Mouse (Mus musculus): ENCODE results near the gene Gm10477. TPM values are rescaled to one million over a fixed set of nuclear protein-coding genes. Genes with fewer than 3 reads are reported as not detected.

Gene Gm10477
- total and polyA plus RNA-seq, 2 experiments from 2014 or later = not detected

DNA sequence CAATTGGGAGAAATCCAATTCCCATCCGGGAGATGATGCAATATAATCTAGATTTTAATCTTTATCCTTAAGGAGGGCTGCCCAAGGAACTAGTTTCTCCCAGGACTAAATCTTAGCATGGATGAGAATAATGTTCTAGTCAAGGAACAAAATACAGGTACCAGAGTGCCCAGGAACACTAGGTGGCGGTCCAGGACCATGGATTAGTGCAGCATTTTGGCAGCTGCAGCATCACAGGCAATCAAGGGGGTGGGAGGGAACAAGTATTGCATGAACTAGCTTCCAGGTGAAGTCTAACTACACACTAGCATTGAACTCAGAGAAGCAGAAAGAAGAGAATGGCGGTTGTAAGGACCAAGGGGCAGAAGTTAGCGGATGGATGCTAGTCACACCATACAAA is 12.6 kb downstream of the Gm10477 start:
- Histone ChIP-seq H3K4me2 (ENCODE audit: low read depth, low read length, poor library complexity, severe bottlenecking) (no peak overlapping the region), H3K9ac (replicated peaks; ENCODE audit: low read length, poor library complexity, severe bottlenecking) (no peak overlapping the region), H3K9me3 (ENCODE audit: low read length) (no peaks in the 10 kb centered on the region), H3K36me3 (ENCODE audit: insufficient read depth, low read length) (no peaks in the 10 kb centered on the region), H3K27ac (ENCODE audit: low read depth, low read length) (no peak overlapping the region), H3K4me1 (ENCODE audit: insufficient read depth, low read length) (no peaks in the 10 kb centered on the region), H3K27me3 (ENCODE audit: insufficient read depth, low read length) (no peaks in the 10 kb centered on the region), H3K4me3 (ENCODE audit: low read depth, low read length) (no peak overlapping the region)
- 59% methylated on average over 4 of the region's 4 CpGs for WGBS
- peak; percentile 62 for DNase-seq (ENCODE audit: low spot score)
- peak; percentile 75 for TF ChIP-seq CTCF (IDR thresholded peaks at IDR 0.05)
- ATAC-seq (ENCODE audit: low FRiP score) = 0 out of 2 replicates have a peak, but pooled peaks have one; percentile 52

DNA sequence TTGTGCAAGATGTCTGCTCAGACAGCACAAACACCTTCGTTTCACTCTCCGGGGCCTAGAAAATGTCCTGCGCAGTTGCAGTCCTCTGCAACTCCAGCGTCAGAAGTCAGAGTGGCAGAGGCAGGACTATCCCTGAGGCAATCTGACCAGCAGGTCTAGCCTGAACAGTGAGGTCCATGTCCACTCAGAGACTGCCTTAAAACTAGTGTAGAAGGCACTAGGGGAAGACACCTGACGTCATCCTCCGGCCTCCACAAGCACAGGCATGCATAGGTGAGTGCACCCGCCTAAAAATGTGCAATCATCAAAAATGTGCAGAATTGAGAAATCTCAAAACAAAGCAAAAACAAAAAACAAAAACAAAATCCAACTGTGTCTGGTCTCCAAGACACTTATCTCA is 25.0 kb downstream of the Gm10477 start, which contains the start of gene Gm648:
Gene Gm648 (minus strand): TSS at position 101 of the 400 bp plus-strand sequence.
- TF ChIP-seq CTCF (IDR thresholded peaks at IDR 0.05) = no peak
- H3K4me1 ChIP-seq (ENCODE audit: insufficient read depth, low read length) = no peaks in the 10 kb centered on the region
- H3K4me3 ChIP-seq (ENCODE audit: low read depth, low read length) = no peak within 1 kb of the TSS
- no peak within 1 kb of the TSS for H3K4me2 ChIP-seq (ENCODE audit: low read depth, low read length, poor library complexity, severe bottlenecking)
- WGBS = 89% methylated on average over 7 of the region's 7 CpGs
- no peak within 1 kb of the TSS for H3K27ac ChIP-seq (ENCODE audit: low read depth, low read length)
- ATAC-seq (ENCODE audit: low FRiP score) = no peak
- no peaks in the 10 kb centered on the region for H3K9me3 ChIP-seq (ENCODE audit: low read length)
- H3K9ac ChIP-seq (replicated peaks; ENCODE audit: low read length, poor library complexity, severe bottlenecking) = no peak within 1 kb of the TSS
- no peaks in the 10 kb centered on the region for H3K27me3 ChIP-seq (ENCODE audit: insufficient read depth, low read length)
- no peak for DNase-seq (ENCODE audit: low spot score)
- no peaks in the 10 kb centered on the region for H3K36me3 ChIP-seq (ENCODE audit: insufficient read depth, low read length)

DNA sequence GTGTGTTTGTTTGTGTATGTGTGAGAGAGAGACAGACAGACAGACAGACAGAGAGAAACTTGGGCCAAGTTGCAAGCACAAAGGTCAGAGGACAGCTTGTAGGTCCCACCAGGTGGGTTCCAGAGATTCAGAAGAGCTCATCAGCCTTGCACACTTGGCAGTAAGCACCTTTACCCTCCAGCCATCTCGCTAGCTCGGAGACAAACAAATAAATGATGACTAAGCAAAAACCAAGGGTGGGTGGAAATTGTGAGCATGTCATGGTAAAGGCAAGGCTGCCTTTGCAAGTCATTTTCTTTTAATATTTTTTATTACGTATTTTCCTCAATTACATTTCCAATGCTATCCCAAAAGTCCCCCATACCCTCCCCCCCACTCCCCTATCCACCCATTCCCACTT is 29.0 kb downstream of the Gm10477 start:
- Histone ChIP-seq H3K36me3 (ENCODE audit: insufficient read depth, low read length) (no peaks in the 10 kb centered on the region), H3K9me3 (ENCODE audit: low read length) (no peaks in the 10 kb centered on the region), H3K4me3 (ENCODE audit: low read depth, low read length) (no peak overlapping the region), H3K27me3 (ENCODE audit: insufficient read depth, low read length) (no peaks in the 10 kb centered on the region), H3K9ac (replicated peaks; ENCODE audit: low read length, poor library complexity, severe bottlenecking) (no peak overlapping the region), H3K4me1 (ENCODE audit: insufficient read depth, low read length) (no peaks in the 10 kb centered on the region), H3K4me2 (ENCODE audit: low read depth, low read length, poor library complexity, severe bottlenecking) (no peak overlapping the region), H3K27ac (ENCODE audit: low read depth, low read length) (no peak overlapping the region)
- WGBS = 80% methylated on average over 3 of the region's 3 CpGs
- DNase-seq (ENCODE audit: low spot score) = no peak
- no peak for ATAC-seq (ENCODE audit: low FRiP score)
- TF ChIP-seq CTCF (IDR thresholded peaks at IDR 0.05) = no peak

DNA sequence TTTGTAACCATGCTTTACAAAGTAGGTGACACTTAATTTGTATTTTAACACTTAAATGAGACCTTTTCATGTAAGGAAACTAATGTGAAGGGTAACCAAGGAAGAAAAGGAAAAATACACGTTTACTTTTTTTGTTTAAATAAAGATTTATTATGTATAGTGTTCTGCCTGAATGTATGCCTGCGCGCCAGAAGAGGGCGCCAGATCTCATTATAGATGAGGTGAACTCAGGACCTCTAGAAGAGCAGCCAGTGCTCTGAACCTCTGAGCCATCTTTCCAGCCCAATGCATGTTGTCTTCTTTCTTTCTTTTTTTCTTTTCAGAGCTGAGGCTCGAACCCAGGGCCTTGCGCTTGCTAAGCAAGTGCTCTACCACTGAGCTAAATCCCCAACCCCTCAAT is 47.9 kb downstream of the Gm10477 start:
- Histone ChIP-seq H3K4me3 (ENCODE audit: low read depth, low read length) (no peak overlapping the region), H3K27ac (ENCODE audit: low read depth, low read length) (no peak overlapping the region), H3K4me1 (ENCODE audit: insufficient read depth, low read length) (no peaks in the 10 kb centered on the region), H3K9me3 (ENCODE audit: low read length) (no peaks in the 10 kb centered on the region), H3K9ac (replicated peaks; ENCODE audit: low read length, poor library complexity, severe bottlenecking) (no peak overlapping the region), H3K27me3 (ENCODE audit: insufficient read depth, low read length) (no peaks in the 10 kb centered on the region), H3K4me2 (ENCODE audit: low read depth, low read length, poor library complexity, severe bottlenecking) (no peak overlapping the region), H3K36me3 (ENCODE audit: insufficient read depth, low read length) (no peaks in the 10 kb centered on the region)
- peak; percentile 48 for TF ChIP-seq CTCF (IDR thresholded peaks at IDR 0.05)
- DNase-seq (ENCODE audit: low spot score) = no peak
- WGBS = 28% methylated on average over 6 of the region's 6 CpGs
- no peak for ATAC-seq (ENCODE audit: low FRiP score)

Other genes with a start within 250 kb of the Gm10477 start
- gene Zfp449, start 178.3 kb upstream of the Gm10477 start, total RNA-seq (2014; rRNA removed) = 5.3 and 5.4 TPM in 2 replicates
- gene Zfp449, start 178.3 kb upstream of the Gm10477 start, polyA plus RNA-seq (2015; fragmentation: Nextera tagmentation; extraction: Ambion mirVana) = 3.4 and 3.5 TPM in 2 replicates
- gene Smim10l2a, start 150.2 kb upstream of the Gm10477 start, total RNA-seq (2014; rRNA removed) = 72.8 and 83.0 TPM in 2 replicates
- gene Smim10l2a, start 150.2 kb upstream of the Gm10477 start, polyA plus RNA-seq (2015; fragmentation: Nextera tagmentation; extraction: Ambion mirVana) = 54.1 and 58.1 TPM in 2 replicates
- gene Gm2174, start 76.8 kb upstream of the Gm10477 start, total RNA-seq (2014; rRNA removed) = not detected in 2 replicates
- not detected in 2 replicates for gene Gm2174, start 76.8 kb upstream of the Gm10477 start, polyA plus RNA-seq (2015; fragmentation: Nextera tagmentation; extraction: Ambion mirVana)
- 20.7 and 32.2 TPM in 2 replicates for gene Ints6l, start 69.9 kb upstream of the Gm10477 start, total RNA-seq (2014; rRNA removed)
- 12.1 and 14.0 TPM in 2 replicates for gene Ints6l, start 69.9 kb upstream of the Gm10477 start, polyA plus RNA-seq (2015; fragmentation: Nextera tagmentation; extraction: Ambion mirVana)
- gene Gm648, start 24.9 kb downstream of the Gm10477 start, total RNA-seq (2014; rRNA removed) = not detected in 2 replicates
- gene Gm648, start 24.9 kb downstream of the Gm10477 start, polyA plus RNA-seq (2015; fragmentation: Nextera tagmentation; extraction: Ambion mirVana) = 0.15 TPM in 1 of 2 replicates, not detected in the other
- 74.2 and 85.1 TPM in 2 replicates for gene Mmgt1, start 73.3 kb downstream of the Gm10477 start, total RNA-seq (2014; rRNA removed)
- gene Mmgt1, start 73.3 kb downstream of the Gm10477 start, polyA plus RNA-seq (2015; fragmentation: Nextera tagmentation; extraction: Ambion mirVana) = 43.2 and 44.0 TPM in 2 replicates
- 111 and 138 TPM in 2 replicates for gene Slc9a6, start 85.0 kb downstream of the Gm10477 start, total RNA-seq (2014; rRNA removed)
- 67.7 and 70.1 TPM in 2 replicates for gene Slc9a6, start 85.0 kb downstream of the Gm10477 start, polyA plus RNA-seq (2015; fragmentation: Nextera tagmentation; extraction: Ambion mirVana)
- gene Fhl1, start 207.0 kb downstream of the Gm10477 start, total RNA-seq (2014; rRNA removed) = 227 and 233 TPM in 2 replicates
- 231 and 234 TPM in 2 replicates for gene Fhl1, start 207.0 kb downstream of the Gm10477 start, polyA plus RNA-seq (2015; fragmentation: Nextera tagmentation; extraction: Ambion mirVana)